Mouse (Mus musculus): ENCODE results near the gene Ftsj3.
"Not testable (repeated sequence)": the region's sequence is repeated elsewhere in the genome, so short reads cannot be mapped to it uniquely, and the experiment has no call there.

Ftsj3 gene

DNA sequence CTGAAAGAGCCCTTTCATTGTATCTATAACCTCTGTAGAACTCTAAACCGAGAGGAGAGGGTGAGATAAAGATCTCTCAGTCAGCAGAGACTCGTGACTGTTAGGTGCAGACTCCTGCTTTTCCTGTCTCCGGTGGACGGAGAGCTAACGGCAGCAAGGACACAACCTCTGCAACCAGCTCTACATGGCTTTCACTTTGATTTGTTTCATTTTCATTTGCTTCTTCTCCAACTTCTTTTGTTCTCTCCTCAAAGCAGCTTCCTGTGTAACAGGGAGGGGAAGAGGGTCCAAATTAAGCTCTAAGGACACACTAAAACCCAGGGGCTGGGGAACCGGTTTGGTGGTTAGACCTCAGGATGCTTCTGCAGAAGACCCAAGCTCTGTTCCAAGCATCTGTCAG lies 55.1 kb downstream of the Ftsj3 start:
- no peak for DNase-seq

GRCm38 (mm10) chr11:106199997-106200396 lies 55.9 kb downstream of the Ftsj3 start:
- not testable (repeated sequence) for DNase-seq

Measured in cerebellum, adult 9-11 months (tissue).